Mouse (Mus musculus) activated CD4-positive, CD25-positive, alpha-beta regulatory T cell (primary cell): Measurements from ENCODE around the gene Polr3g. TPM values are rescaled to one million over a fixed set of nuclear protein-coding genes. Genes with fewer than 3 reads are reported as not detected.

ENCODE experiments used
- polyA plus RNA-seq, 2 experiments: library from polyadenylated mRNA; unstranded; fragments of 100-300 nt; shearing (Covaris generic); gene quantifications; one replicate each; pipeline ENCODE4 v1.2.1; 2017

The Polr3g gene
- polyA plus RNA-seq = 10 to 100 TPM in 1 of 2 experiments, 1 to 10 TPM in 1; 9.3 to 15.9 TPM

DNA sequence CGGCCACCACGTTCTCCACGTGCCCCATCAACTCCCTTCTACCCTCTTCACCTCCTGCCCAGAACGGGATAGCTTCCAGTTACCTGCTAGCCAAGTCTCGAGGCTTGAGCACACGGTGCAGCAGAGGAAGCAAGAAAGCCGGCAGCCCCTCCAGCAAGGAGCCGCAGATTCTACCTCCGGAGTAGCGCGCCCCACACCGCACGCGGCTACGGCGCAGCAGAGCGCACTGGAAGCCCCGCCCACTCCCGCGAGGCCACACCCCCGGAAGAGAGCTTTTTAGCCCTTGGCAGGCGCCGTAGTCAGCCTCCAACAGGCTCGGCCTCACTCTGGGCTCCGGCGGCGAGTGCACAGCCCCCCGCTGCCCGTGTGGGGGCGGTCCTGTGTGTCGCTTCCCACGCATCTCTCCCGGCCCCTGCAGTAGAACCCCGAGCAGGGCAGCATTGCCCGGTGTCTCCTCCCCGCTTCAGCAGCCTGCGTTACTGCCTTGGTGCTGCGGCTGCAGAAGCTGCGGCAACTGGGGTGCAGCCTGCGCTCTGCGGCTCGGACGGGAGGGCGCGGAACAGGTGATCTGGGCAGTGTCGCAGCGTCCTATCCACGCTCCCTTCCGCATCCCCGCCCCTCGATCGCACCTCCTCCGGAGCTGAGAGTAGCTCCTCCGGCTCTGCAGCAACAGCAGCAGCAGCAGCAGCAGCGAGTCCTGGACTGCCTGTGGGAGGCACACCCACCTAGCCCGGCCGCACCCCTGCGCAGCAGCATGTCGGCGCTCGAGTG lies at the start of gene Polr3g, which contains the start of gene Mblac2:
Gene Polr3g, minus strand, starts transcription at position 239 of the 771 bp plus-strand sequence.
Gene Mblac2, plus strand, starts transcription at position 567 of the 771 bp plus-strand sequence.

DNA sequence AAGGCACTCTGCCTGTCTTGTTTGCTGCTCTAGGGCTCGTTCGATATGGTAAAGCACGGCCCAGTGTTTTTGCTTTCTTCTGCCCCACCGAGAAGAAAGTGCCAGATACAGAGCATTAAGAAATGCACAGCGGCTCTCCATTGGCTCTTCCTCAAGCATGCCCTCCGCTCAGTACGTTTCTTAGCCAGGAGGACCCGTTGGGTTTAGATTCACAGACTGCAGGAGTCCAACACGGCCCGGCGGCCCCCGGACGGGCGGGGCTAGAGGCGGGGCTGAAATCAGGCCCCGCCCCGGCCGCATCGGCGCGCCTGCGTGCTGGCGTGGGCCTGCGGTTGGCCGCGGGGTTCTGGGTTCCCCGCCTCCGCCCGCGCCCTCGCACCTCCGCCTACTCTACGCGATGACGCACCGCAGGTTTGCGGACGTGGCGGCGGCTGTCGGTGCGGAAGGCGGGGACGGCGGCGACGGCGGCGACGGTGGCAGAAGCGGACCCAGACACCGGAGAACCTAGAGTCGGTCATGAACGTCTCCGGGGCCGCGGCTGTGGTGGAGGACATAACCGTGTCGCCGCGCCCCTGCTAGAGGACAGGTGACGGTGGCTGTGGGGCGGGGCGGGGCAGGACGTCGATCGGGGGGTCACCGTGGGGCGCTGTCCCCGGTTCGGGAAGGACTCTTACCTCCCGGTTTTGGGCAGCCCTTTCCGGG lies 53.3 kb downstream of the Polr3g start, which contains the start of gene Lysmd3:
Gene Lysmd3, plus strand, starts transcription at position 313 of the 702 bp plus-strand sequence.

DNA sequence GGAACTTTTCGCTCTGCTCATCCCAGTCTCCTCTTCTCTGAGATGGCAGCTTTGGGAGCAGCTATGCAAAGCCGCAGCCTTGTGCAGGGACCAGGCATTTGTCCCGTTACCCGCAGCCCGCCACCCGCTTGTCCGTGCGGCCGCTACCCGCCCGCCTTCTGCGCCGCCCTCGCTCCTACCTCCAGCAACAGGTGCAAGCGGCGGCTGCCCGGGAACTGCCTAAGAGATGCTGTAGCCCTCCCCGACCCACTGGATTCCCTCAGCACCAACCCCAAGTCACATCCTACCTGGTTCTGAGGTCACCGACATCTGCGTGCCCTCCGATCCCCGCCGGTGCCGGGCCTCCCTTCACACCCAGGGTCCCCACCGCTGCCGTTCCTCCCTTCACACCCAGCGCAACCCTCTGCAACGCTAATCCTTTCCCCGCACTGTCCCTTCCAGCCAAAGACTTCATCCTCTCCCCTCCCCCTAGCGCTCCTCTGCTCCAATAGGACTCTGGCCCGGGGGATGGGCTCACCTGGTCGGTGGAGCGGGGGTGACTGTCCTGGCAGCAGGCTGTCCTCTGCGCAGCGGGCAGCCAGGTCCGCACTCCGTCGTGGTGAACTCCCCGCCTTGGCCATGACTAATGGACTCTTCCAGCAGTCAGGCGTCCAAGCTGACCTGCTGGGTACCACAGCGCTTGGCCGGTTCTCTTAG lies 77.9 kb downstream of the Polr3g start, which contains the start of gene Adgrv1:
Gene Adgrv1, minus strand, starts transcription at position 435 of the 696 bp plus-strand sequence.

Other genes starting within 250 kb of the Polr3g start
- 1 to 10 TPM in 1 of 2 experiments, not detected in 1; 1.8 TPM for gene Adgrv1, start 77.9 kb downstream of the Polr3g start, polyA plus RNA-seq
- gene Lysmd3, start 53.4 kb downstream of the Polr3g start, polyA plus RNA-seq = 10 to 100 TPM; 11.4 to 17.6 TPM
- 10 to 100 TPM; 13.0 to 15.7 TPM for gene Mblac2, start 328 bp upstream of the Polr3g start, polyA plus RNA-seq
- 100 to 1,000 TPM; 181 to 205 TPM for gene Cetn3, start 72.1 kb upstream of the Polr3g start, polyA plus RNA-seq